Mouse (Mus musculus): Measurements from ENCODE around the gene Hnrnph2. TPM values are rescaled to one million over a fixed set of nuclear protein-coding genes. Genes with fewer than 3 reads are reported as not detected.

Gene Hnrnph2
- polyA plus RNA-seq, 1 experiment, result 20.5 TPM

DNA sequence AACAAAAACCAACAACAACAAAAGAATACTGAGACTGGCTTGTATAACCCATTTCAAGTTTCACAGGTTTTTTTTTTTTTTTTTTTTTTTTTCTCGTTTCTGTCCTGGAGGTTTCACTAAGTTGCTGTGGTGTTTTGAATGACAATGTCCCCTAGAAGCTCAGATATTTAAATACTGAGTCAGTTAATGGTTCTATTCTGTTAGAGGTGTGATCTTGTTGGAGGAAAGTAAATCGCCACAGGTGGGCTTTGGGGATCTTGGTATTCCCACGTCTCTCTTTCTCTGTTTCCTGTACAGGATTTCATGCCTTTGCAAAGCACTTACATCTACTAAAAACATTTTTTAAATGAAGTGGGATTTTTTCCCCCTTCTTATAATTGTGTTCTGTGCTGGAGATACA lies 34.1 kb downstream of the Hnrnph2 start:
- Histone ChIP-seq H3K36me3 (ENCODE audit: control insufficient read depth, insufficient read depth, low read length) (no peaks in the 10 kb centered on the region), H3K27ac (ENCODE audit: insufficient read depth, low read depth, low read length) (no peak overlapping the region), H3K27me3 (replicated peaks; ENCODE audit: control insufficient read depth, insufficient read depth, low read length) (no peaks in the 10 kb centered on the region), H3K4me1 (ENCODE audit: control insufficient read depth, insufficient read depth, low read length) (no peaks in the 10 kb centered on the region), H3K4me3 (ENCODE audit: insufficient read depth, low read depth, low read length) (no peak overlapping the region)
- 74% methylated on average over 3 of the region's 3 CpGs for WGBS
- TF ChIP-seq CTCF (conservative IDR thresholded peaks at IDR 0.05; ENCODE audit: insufficient read depth, insufficient read length, low read depth, low read length), result no peak
- TF ChIP-seq POLR2A (IDR thresholded peaks at IDR 0.05; ENCODE audit: low read depth, low read length), result no peak
- no peak for DNase-seq

DNA sequence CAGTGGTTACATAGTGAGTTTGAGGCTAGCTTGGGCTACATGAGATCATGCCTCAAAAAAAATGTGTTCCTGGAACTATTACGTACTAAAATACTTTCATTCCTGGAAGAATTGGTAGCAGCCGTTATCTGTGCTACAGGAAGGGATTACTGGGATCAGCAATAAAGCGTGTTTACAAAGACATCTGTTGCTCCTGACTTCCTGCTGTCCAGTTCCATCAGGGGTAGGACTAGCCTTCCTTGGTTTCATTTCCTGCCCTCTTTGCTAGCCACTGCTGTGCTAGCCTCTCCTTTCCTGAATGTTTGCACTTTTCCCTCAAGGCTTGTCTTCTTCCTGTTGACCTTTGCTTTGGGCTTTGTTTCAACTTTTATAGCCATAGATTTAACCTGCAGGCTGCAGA lies 34.9 kb downstream of the Hnrnph2 start:
- DNase-seq, result peak; percentile 29
- H3K27me3 ChIP-seq (replicated peaks; ENCODE audit: control insufficient read depth, insufficient read depth, low read length), result no peaks in the 10 kb centered on the region
- WGBS, result 55% methylated on average over 3 of the region's 3 CpGs
- no peak overlapping the region for H3K4me3 ChIP-seq (ENCODE audit: insufficient read depth, low read depth, low read length)
- no peak overlapping the region; the same call in 1 of the 2 replicates for H3K27ac ChIP-seq (ENCODE audit: insufficient read depth, low read depth, low read length)
- no peaks in the 10 kb centered on the region for H3K36me3 ChIP-seq (ENCODE audit: control insufficient read depth, insufficient read depth, low read length)
- H3K4me1 ChIP-seq (ENCODE audit: control insufficient read depth, insufficient read depth, low read length), result no peaks in the 10 kb centered on the region
- TF ChIP-seq POLR2A (IDR thresholded peaks at IDR 0.05; ENCODE audit: low read depth, low read length), result no peak
- no peak for TF ChIP-seq CTCF (conservative IDR thresholded peaks at IDR 0.05; ENCODE audit: insufficient read depth, insufficient read length, low read depth, low read length)

DNA sequence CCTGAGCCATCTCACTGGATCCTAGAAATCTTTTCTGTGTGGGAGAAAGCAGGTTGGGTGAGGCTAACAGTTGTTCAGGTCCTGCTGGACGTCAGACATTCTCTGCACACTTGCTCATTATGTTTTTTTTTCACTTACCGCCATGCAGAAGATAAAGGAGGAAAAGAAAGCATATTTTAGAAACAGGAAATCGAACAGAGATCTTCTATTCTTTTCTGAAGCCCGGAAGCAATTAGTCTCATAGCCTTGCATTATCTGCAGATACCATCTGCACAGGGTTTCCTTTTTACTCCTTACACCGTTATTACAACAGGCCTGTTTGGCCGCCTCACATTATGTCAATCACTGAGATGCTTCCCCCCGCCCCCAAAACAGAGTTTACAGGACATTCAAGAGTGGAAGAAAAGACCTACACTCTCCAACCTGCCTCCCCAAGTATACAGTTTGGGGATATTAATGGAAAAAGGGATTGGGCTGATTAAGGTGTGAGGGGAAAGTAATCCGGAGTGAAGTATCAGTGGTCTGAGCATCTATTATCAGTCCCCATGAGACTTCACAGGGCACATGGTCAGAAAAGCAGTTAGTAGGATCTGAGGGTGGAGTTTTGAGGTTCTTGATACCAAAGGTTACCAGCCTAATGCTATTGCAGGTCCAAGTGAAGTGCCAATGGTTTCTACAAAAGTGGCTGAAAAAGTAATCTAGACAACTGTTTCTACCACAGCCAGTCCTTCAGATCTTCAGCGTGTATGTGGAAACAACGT lies 40.2 kb downstream of the Hnrnph2 start:
- Histone ChIP-seq H3K4me3 (ENCODE audit: insufficient read depth, low read depth, low read length) (no peak overlapping the region), H3K36me3 (ENCODE audit: control insufficient read depth, insufficient read depth, low read length) (no peaks in the 10 kb centered on the region), H3K4me1 (ENCODE audit: control insufficient read depth, insufficient read depth, low read length) (no peaks in the 10 kb centered on the region), H3K27me3 (replicated peaks; ENCODE audit: control insufficient read depth, insufficient read depth, low read length) (no peaks in the 10 kb centered on the region), H3K27ac (ENCODE audit: insufficient read depth, low read depth, low read length) (no peak overlapping the region)
- no peak for TF ChIP-seq POLR2A (IDR thresholded peaks at IDR 0.05; ENCODE audit: low read depth, low read length)
- TF ChIP-seq CTCF (conservative IDR thresholded peaks at IDR 0.05; ENCODE audit: insufficient read depth, insufficient read length, low read depth, low read length), result no peak
- WGBS, result 56% methylated on average over 10 of the region's 10 CpGs
- DNase-seq, result peak; percentile 26

DNA sequence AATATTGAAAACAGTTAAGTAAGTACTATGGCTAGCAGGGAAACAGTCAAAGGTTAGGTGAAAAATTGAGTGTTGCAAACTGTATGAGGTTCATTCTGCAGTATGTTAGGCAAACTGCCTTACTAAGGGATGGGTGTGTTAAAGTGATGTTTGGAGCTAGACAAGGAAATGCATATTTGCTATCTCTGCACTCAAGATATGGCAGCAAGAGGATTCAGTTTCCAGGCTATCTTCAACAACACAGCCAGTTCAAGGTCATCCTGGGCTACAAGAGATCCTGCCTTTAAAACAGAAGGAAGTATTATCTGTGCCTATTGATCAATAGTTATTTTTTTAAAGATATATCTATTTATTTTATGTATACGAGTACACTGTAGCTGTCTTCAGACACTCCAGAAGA lies 45.4 kb downstream of the Hnrnph2 start:
- DNase-seq, result no peak
- TF ChIP-seq CTCF (conservative IDR thresholded peaks at IDR 0.05; ENCODE audit: insufficient read depth, insufficient read length, low read depth, low read length) (no peak), POLR2A (IDR thresholded peaks at IDR 0.05; ENCODE audit: low read depth, low read length) (no peak)
- H3K4me1 ChIP-seq (ENCODE audit: control insufficient read depth, insufficient read depth, low read length), result no peaks in the 10 kb centered on the region
- no peaks in the 10 kb centered on the region for H3K27me3 ChIP-seq (replicated peaks; ENCODE audit: control insufficient read depth, insufficient read depth, low read length)
- H3K4me3 ChIP-seq (ENCODE audit: insufficient read depth, low read depth, low read length), result no peak overlapping the region
- H3K36me3 ChIP-seq (ENCODE audit: control insufficient read depth, insufficient read depth, low read length), result no peaks in the 10 kb centered on the region
- 90% methylated on average over 1 of the region's 1 CpGs for WGBS
- no peak overlapping the region for H3K27ac ChIP-seq (ENCODE audit: insufficient read depth, low read depth, low read length)

DNA sequence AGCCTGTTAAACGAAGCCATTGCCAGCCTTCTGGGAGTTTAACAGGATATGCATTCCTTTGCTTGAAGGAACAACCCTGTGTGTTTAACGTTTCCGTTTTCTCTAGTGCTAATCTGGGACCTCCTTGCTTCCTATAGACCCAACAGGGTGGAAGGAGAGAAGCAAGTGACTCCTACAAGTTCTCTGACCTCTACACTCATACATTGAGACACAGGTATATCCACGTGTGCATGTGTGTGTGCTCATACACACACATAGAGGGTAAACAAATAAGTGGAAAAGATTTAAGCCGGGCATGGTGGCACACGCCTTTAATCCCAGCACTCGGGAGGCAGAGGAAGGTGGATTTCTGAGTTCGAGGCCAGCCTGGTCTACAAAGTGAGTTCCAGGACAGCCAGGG lies 46.4 kb downstream of the Hnrnph2 start:
- 56% methylated on average over 8 of the region's 8 CpGs for WGBS
- no peak overlapping the region for H3K4me3 ChIP-seq (ENCODE audit: insufficient read depth, low read depth, low read length)
- no peaks in the 10 kb centered on the region for H3K36me3 ChIP-seq (ENCODE audit: control insufficient read depth, insufficient read depth, low read length)
- no peak for DNase-seq
- no peak for TF ChIP-seq CTCF (conservative IDR thresholded peaks at IDR 0.05; ENCODE audit: insufficient read depth, insufficient read length, low read depth, low read length)
- TF ChIP-seq POLR2A (IDR thresholded peaks at IDR 0.05; ENCODE audit: low read depth, low read length), result no peak
- no peaks in the 10 kb centered on the region for H3K27me3 ChIP-seq (replicated peaks; ENCODE audit: control insufficient read depth, insufficient read depth, low read length)
- no peak overlapping the region for H3K27ac ChIP-seq (ENCODE audit: insufficient read depth, low read depth, low read length)
- no peaks in the 10 kb centered on the region for H3K4me1 ChIP-seq (ENCODE audit: control insufficient read depth, insufficient read depth, low read length)

DNA sequence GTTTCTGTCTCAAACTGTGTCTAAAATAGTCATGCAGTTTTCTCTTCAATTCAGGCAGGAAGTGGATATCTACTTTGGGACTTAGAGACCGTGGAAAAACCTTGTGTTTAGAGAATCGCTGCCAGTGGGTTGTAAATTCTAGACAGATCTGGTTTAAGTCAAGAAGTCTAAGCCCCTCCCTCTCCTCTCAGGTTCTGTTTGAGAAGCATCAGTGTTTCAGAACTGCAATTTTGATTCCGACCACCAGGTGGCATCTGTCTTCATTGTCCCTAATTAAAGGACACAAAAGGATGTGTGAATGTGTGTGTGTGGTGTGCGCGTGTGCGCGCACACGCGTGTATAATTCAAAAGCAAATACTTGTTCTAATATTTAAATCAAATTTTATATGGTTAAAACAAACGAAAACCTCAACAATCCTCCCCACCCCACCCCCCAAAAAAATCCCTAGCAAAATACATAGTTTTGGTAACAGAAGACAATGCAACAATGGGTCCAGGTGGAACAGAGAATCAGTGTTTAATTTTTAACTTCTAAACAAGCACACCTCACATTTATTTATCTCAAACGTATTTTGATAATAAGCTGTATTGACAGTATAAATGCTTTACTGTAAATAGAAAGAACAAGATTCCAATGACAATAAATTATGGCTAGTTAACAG lies 47.2 kb downstream of the Hnrnph2 start:
- WGBS, result 2% methylated on average over 11 of the region's 11 CpGs
- peak; percentile 80 for DNase-seq

DNA sequence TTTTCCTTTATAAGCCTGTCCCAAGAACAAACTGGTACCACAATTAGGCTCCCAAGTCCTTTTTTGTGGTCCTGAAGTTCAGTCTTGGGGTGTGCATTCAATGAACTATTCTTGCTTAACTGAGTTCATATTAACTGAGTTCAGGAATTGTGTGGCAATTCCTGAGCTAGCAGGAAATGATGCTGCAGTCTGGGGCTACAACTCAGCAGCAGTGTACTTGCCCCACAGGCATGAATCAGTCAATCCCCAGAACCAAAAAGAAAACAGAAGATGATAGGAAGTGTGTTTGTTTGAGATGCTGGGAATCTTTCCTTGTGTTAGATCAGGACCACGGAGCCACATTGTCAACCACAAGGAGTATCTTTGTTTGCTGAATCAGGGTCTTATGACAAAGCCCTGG lies 51.1 kb downstream of the Hnrnph2 start:
- Histone ChIP-seq H3K4me1 (ENCODE audit: control insufficient read depth, insufficient read depth, low read length) (no peaks in the 10 kb centered on the region), H3K27ac (ENCODE audit: insufficient read depth, low read depth, low read length) (no peak overlapping the region), H3K36me3 (ENCODE audit: control insufficient read depth, insufficient read depth, low read length) (no peaks in the 10 kb centered on the region), H3K4me3 (ENCODE audit: insufficient read depth, low read depth, low read length) (no peak overlapping the region), H3K27me3 (replicated peaks; ENCODE audit: control insufficient read depth, insufficient read depth, low read length) (no peaks in the 10 kb centered on the region)
- WGBS, result 75% methylated on average over 1 of the region's 1 CpGs
- no peak for TF ChIP-seq CTCF (conservative IDR thresholded peaks at IDR 0.05; ENCODE audit: insufficient read depth, insufficient read length, low read depth, low read length)
- no peak for TF ChIP-seq POLR2A (IDR thresholded peaks at IDR 0.05; ENCODE audit: low read depth, low read length)
- DNase-seq, result no peak

More for the DNA sequence above, 47.2 kb downstream of the Hnrnph2 start:
- Histone ChIP-seq H3K4me1 (ENCODE audit: control insufficient read depth, insufficient read depth, low read length) (no peaks in the 10 kb centered on the region), H3K27me3 (replicated peaks; ENCODE audit: control insufficient read depth, insufficient read depth, low read length) (no peaks in the 10 kb centered on the region), H3K36me3 (ENCODE audit: control insufficient read depth, insufficient read depth, low read length) (no peaks in the 10 kb centered on the region), H3K4me3 (ENCODE audit: insufficient read depth, low read depth, low read length) (no peak overlapping the region), H3K27ac (ENCODE audit: insufficient read depth, low read depth, low read length) (no peak overlapping the region)
- peak; percentile 23; the same call in 1 of the 2 replicates for TF ChIP-seq CTCF (conservative IDR thresholded peaks at IDR 0.05; ENCODE audit: insufficient read depth, insufficient read length, low read depth, low read length)
- TF ChIP-seq POLR2A (IDR thresholded peaks at IDR 0.05; ENCODE audit: low read depth, low read length), result no peak

Other genes with a start within 250 kb of the Hnrnph2 start
- 0.09 and 0.19 TPM in 2 replicates for gene Drp2, start 196.6 kb upstream of the Hnrnph2 start, polyA plus RNA-seq (2012; rRNA removed)
- 0.05 TPM in 1 of 2 replicates, not detected in the other for gene Taf7l, start 124.7 kb upstream of the Hnrnph2 start, polyA plus RNA-seq (2012; rRNA removed)
- 2.5 and 4.9 TPM in 2 replicates for gene Timm8a1, start 59.3 kb upstream of the Hnrnph2 start, polyA plus RNA-seq (2012; rRNA removed)
- 0.29 and 0.70 TPM in 2 replicates for gene Btk, start 17.6 kb upstream of the Hnrnph2 start, polyA plus RNA-seq (2012; rRNA removed)
- 142 and 219 TPM in 2 replicates for gene Rpl36a, start 15.5 kb upstream of the Hnrnph2 start, polyA plus RNA-seq (2012; rRNA removed)
- gene Gla, start 54 bp upstream of the Hnrnph2 start, polyA plus RNA-seq (2012; rRNA removed), result 2.0 and 2.7 TPM in 2 replicates
- gene Armcx4, start 85.3 kb downstream of the Hnrnph2 start, polyA plus RNA-seq (2012; rRNA removed), result 0.71 and 1.1 TPM in 2 replicates
- gene Armcx1, start 116.8 kb downstream of the Hnrnph2 start, polyA plus RNA-seq (2012; rRNA removed), result 2.5 and 3.8 TPM in 2 replicates
- gene Armcx6, start 150.2 kb downstream of the Hnrnph2 start, polyA plus RNA-seq (2012; rRNA removed), result 1.3 and 1.5 TPM in 2 replicates
- 4.0 and 5.7 TPM in 2 replicates for gene Armcx3, start 155.4 kb downstream of the Hnrnph2 start, polyA plus RNA-seq (2012; rRNA removed)
- gene Armcx2, start 208.0 kb downstream of the Hnrnph2 start, polyA plus RNA-seq (2012; rRNA removed), result 8.7 and 9.0 TPM in 2 replicates